Mouse (Mus musculus): Measurements from ENCODE around the gene Csk.

- no peak for TF ChIP-seq POLR2A (IDR thresholded peaks at IDR 0.05; ENCODE audit: low read depth, low read length)
- TF ChIP-seq CTCF (IDR thresholded peaks at IDR 0.05; ENCODE audit: borderline replicate concordance, insufficient read depth, low read length) = no peak
Observed at GRCm38 (mm10) chr9:57658970-57659369, 5.5 kb upstream of the Csk start.

Measured in embryonic fibroblast, embryonic 13.5 days (primary cell).